15 mouse cellular contexts compared by ENCODE assay signal in genomic region chr16:4276151-4276550, GRCm38 (mm10).
"Had no signal": no experiment of that assay in that cellular context is flagged by ENCODE, and none has a peak within 500 bp of the region (broad histone marks: within the 10 kb centered on the region; RNA-seq: fewer than 3 reads in every experiment).

No protein-coding gene starts in this region.

- H3K27ac ChIP-seq: limb, embryonic 12.5 days; liver, embryonic 13.5 days; macrophage; midbrain, embryonic 12.5 days; neural tube, embryonic 13.5 days had no signal

- H3K4me3 ChIP-seq: limb, embryonic 12.5 days; liver, embryonic 13.5 days; midbrain, embryonic 12.5 days; neural tube, embryonic 13.5 days had no signal

- H3K9ac ChIP-seq: limb, embryonic 12.5 days; liver, embryonic 13.5 days; liver, postnatal 0 days; midbrain, embryonic 12.5 days; neural tube, embryonic 13.5 days had no signal

- H3K4me1 ChIP-seq: midbrain, embryonic 12.5 days had no signal

- H3K27me3 ChIP-seq: limb, embryonic 12.5 days; liver, embryonic 13.5 days; midbrain, embryonic 12.5 days; neural tube, embryonic 13.5 days had no signal

- H3K36me3 ChIP-seq: limb, embryonic 12.5 days; liver, embryonic 13.5 days; midbrain, embryonic 12.5 days; neural tube, embryonic 13.5 days had no signal

- H3K9me3 ChIP-seq: limb, embryonic 12.5 days; liver, embryonic 13.5 days; midbrain, embryonic 12.5 days; neural tube, embryonic 13.5 days had no signal

- DNase-seq: kidney, adult 8-10 months; kidney, postnatal 25 days; layer of hippocampus, adult 9-11 months; layer of hippocampus, postnatal 36 days; liver; liver, embryonic 13.5 days; liver, postnatal 0 days; lung, postnatal 10 days; right cerebral cortex, adult 18-20 months; right cerebral cortex, postnatal 25 days; thymus, postnatal 36 days had no signal
